Mouse (Mus musculus): ENCODE measurements around the gene Ldhc.

DNA sequence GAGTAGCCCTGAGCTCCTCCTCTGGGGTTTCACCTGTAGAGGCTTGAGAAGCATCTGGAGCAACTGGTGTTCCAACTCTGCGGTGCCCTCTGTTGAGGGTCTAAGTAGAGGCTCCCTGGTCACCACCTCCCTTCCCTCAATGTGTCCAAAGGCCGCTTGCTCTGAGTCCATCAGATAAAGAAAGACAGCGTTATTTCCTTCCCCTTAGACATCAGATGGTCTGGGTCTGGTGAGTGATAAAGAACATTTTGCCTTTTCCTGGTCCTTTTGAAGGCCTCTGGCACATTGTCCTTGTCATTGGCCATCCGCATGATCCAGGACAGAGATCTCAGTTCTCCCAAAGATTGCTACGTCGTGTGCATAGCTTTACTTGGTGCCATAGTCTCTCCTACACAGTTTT, 16.3 kb downstream of the Ldhc start:
- TF ChIP-seq POLR2A (IDR thresholded peaks at IDR 0.05; ENCODE audit: insufficient read depth, low read depth, low read length), result no peak
- TF ChIP-seq CTCF (IDR thresholded peaks at IDR 0.05; ENCODE audit: insufficient read depth, low read depth, low read length), result no peak

Measured in olfactory bulb, adult 2 months (tissue).